In genomic region chr3:129200501-129200890, GRCm38 (mm10) we compare ENCODE assay signal across 12 mouse cellular contexts. TPM values are rescaled to one million over a fixed set of nuclear protein-coding genes. Genes with fewer than 3 reads are reported as not detected.
DNase-seq lines count a peak whose midpoint lies in the region; ATAC-seq and TF ChIP-seq lines count a peak whose summit lies in the region.
"Had no signal": no experiment of that assay in that cellular context is flagged by ENCODE, and none has a peak within 500 bp of the region (broad histone marks: within the 10 kb centered on the region; RNA-seq: fewer than 3 reads in every experiment).

No protein-coding gene starts in this region.

- H3K36me3 ChIP-seq in heart, embryonic 15.5 days: no peaks in the 10 kb centered on the region
- no peaks in the 10 kb centered on the region for H3K36me3 ChIP-seq in heart, adult 2 months (ENCODE audit: control insufficient read depth, insufficient read depth, low read length)
- H3K36me3 ChIP-seq in E14TG2a.4 (ENCODE audit: insufficient read depth, low read length): no peaks in the 10 kb centered on the region
- H3K36me3 ChIP-seq in embryonic facial prominence, embryonic 13.5 days: no peaks in the 10 kb centered on the region
- no peaks in the 10 kb centered on the region for H3K36me3 ChIP-seq in midbrain, embryonic 11.5 days (ENCODE audit: control insufficient read depth, insufficient read depth, low read length)

- H3K27me3 ChIP-seq in heart, embryonic 15.5 days: peaks cover 93% of the 10 kb centered on the region
- peaks cover 32% of the 10 kb centered on the region for H3K27me3 ChIP-seq in heart, adult 2 months (ENCODE audit: control insufficient read depth, insufficient read depth, low read length)
- H3K27me3 ChIP-seq in E14TG2a.4 (ENCODE audit: insufficient read depth, low read length): peaks cover 94% of the 10 kb centered on the region
- peaks cover 95% of the 10 kb centered on the region for H3K27me3 ChIP-seq in embryonic facial prominence, embryonic 13.5 days
- H3K27me3 ChIP-seq in midbrain, embryonic 11.5 days (ENCODE audit: control insufficient read depth, insufficient read depth, low read length): peaks cover 90% of the 10 kb centered on the region

- no peak for TF ChIP-seq EP300 in heart, adult 2 months (IDR thresholded peaks at IDR 0.05; ENCODE audit: insufficient read depth, low read depth, low read length)

- no peak for TF ChIP-seq CTCF in heart, adult 2 months (IDR thresholded peaks at IDR 0.05)
- no peak for TF ChIP-seq CTCF in E14TG2a.4 (conservative IDR thresholded peaks at IDR 0.05; ENCODE audit: low read length)

- no peak overlapping the region for H3K27ac ChIP-seq in heart, embryonic 15.5 days
- no peak overlapping the region for H3K27ac ChIP-seq in heart, adult 2 months
- peak overlapping the region; percentile 72 for H3K27ac ChIP-seq in embryonic facial prominence, embryonic 13.5 days
- peak overlapping the region; percentile 67; the same call in 1 of the 2 replicates for H3K27ac ChIP-seq in midbrain, embryonic 11.5 days (ENCODE audit: low read depth, low read length)

- H3K79me2 ChIP-seq in heart, adult 2 months (replicated peaks; ENCODE audit: control insufficient read depth, insufficient read depth, low read length): no peaks in the 10 kb centered on the region

- peaks cover 34% of the 10 kb centered on the region for H3K4me1 ChIP-seq in heart, embryonic 15.5 days (replicated peaks)
- H3K4me1 ChIP-seq in heart, adult 2 months (ENCODE audit: control insufficient read depth, insufficient read depth, low read length): no peaks in the 10 kb centered on the region
- H3K4me1 ChIP-seq in E14TG2a.4 (replicated peaks; ENCODE audit: low read depth, low read length): peaks cover 47% of the 10 kb centered on the region
- H3K4me1 ChIP-seq in embryonic facial prominence, embryonic 13.5 days: peaks cover 43% of the 10 kb centered on the region
- H3K4me1 ChIP-seq in midbrain, embryonic 11.5 days (ENCODE audit: control insufficient read depth, insufficient read depth, low read length): peaks cover 15% of the 10 kb centered on the region

- TF ChIP-seq POLR2A in heart, adult 2 months (IDR thresholded peaks at IDR 0.05; ENCODE audit: insufficient read depth, low read depth, low read length): no peak

- peak overlapping the region; percentile 84; the same call in 1 of the 2 replicates for H3K4me2 ChIP-seq in heart, embryonic 15.5 days
- H3K4me2 ChIP-seq in embryonic facial prominence, embryonic 13.5 days: peak overlapping the region; percentile 80
- H3K4me2 ChIP-seq in midbrain, embryonic 11.5 days: peak overlapping the region; percentile 73; the same call in 1 of the 2 replicates

- 4% methylated on average over 9 of the region's 9 CpGs for WGBS in heart, embryonic 15.5 days
- WGBS in heart, adult 2 months: 13% methylated on average over 9 of the region's 9 CpGs
- 2% methylated on average over 9 of the region's 9 CpGs for WGBS in embryonic facial prominence, embryonic 13.5 days
- under 1% methylated on average over 9 of the region's 9 CpGs for WGBS in midbrain, embryonic 11.5 days

- intact Hi-C loops in heart, adult 2 months (cut with DNase I): no loop called here

- DNase-seq in heart, adult 2 months: no peak
- no peak for DNase-seq in midbrain, embryonic 11.5 days (ENCODE audit: low spot score, missing footprints)
- no peak for DNase-seq in adrenal gland, postnatal 14 days
- DNase-seq in spleen, postnatal 4 days (ENCODE audit: low spot score in 2 of 2): no peak
- DNase-seq in cerebellum, adult 8-10 months: no peak
- DNase-seq: lung, postnatal 4 days had no signal

- ATAC-seq in heart, embryonic 15.5 days (replicated peaks; ENCODE audit: insufficient number of reproducible peaks, insufficient read depth, low FRiP score, low read depth): no peak
- no peak for ATAC-seq in embryonic facial prominence, embryonic 13.5 days (ENCODE audit: insufficient number of reproducible peaks, insufficient read depth, low FRiP score, low TSS enrichment, low read depth)
- ATAC-seq in midbrain, embryonic 11.5 days (ENCODE audit: low FRiP score): no peak

- H3K9ac ChIP-seq in heart, embryonic 15.5 days: no peak overlapping the region
- H3K9ac ChIP-seq in heart, adult 2 months (ENCODE audit: low read depth, low read length): no peak overlapping the region
- H3K9ac ChIP-seq in embryonic facial prominence, embryonic 13.5 days: peak overlapping the region; percentile 71
- H3K9ac ChIP-seq in midbrain, embryonic 11.5 days (ENCODE audit: low read length): no peak overlapping the region

- no peaks in the 10 kb centered on the region for H3K9me3 ChIP-seq in heart, embryonic 15.5 days (replicated peaks)
- H3K9me3 ChIP-seq in E14TG2a.4 (ENCODE audit: low read length): no peaks in the 10 kb centered on the region
- no peaks in the 10 kb centered on the region for H3K9me3 ChIP-seq in embryonic facial prominence, embryonic 13.5 days
- H3K9me3 ChIP-seq in midbrain, embryonic 11.5 days (ENCODE audit: control insufficient read depth, low read length): no peaks in the 10 kb centered on the region

- peak overlapping the region; percentile 47 for H3K4me3 ChIP-seq in heart, embryonic 15.5 days
- H3K4me3 ChIP-seq in heart, adult 2 months: no peak overlapping the region
- H3K4me3 ChIP-seq in E14TG2a.4 (replicated peaks; ENCODE audit: low read length): peak overlapping the region; percentile 68; the same call in 1 of the 2 replicates
- peak overlapping the region; percentile 52 for H3K4me3 ChIP-seq in embryonic facial prominence, embryonic 13.5 days
- peak overlapping the region; percentile 31 for H3K4me3 ChIP-seq in midbrain, embryonic 11.5 days (ENCODE audit: low read depth, low read length)

RNA-seq across cellular contexts. Expression of gene Pitx2, which starts 0.8 kb away (rescaled TPM):
- polyA plus RNA-seq in heart, embryonic 15.5 days (2015; fragmentation: Nextera tagmentation; extraction: Ambion mirVana): 15.0 and 19.2 TPM in 2 replicates
- under 1 TPM; 0.30 to 0.76 TPM for total RNA-seq in heart, adult 2 months (2021)
- polyA plus RNA-seq in heart, adult 2 months (2012; rRNA removed): 1.8 and 2.7 TPM in 2 replicates
- 62.5 and 65.6 TPM in 2 replicates for polyA plus RNA-seq in embryonic facial prominence, embryonic 13.5 days (2015; fragmentation: Nextera tagmentation; extraction: Ambion mirVana)
- polyA plus RNA-seq in midbrain, embryonic 11.5 days (2014; fragmentation: Nextera tagmentation; extraction: Ambion mirVana): 53.7 and 56.3 TPM in 2 replicates
- 0.41 TPM in 1 of 2 replicates, not detected in the other for total RNA-seq in adrenal gland, postnatal 14 days (2021)
- total RNA-seq: layer of hippocampus, adult 18-20 months; left cerebral cortex, postnatal 36 days had no signal
- polyA plus RNA-seq: cortical plate, adult 2 months had no signal

Comparison
In these comparisons a context has a peak if more than half of its experiments do, and no peak if none do; other contexts are left out.
1. H3K27ac ChIP-seq: peak in embryonic facial prominence, embryonic 13.5 days (single experiment) and midbrain, embryonic 11.5 days (single experiment); none in heart, embryonic 15.5 days (single experiment) and heart, adult 2 months (single experiment).
2. Peak in every context shown above with its lines, with median percentiles within 50 percentile points of each other: H3K4me2 ChIP-seq.